Mouse (Mus musculus): ENCODE measurements around the gene Klf8. TPM values are rescaled to one million over a fixed set of nuclear protein-coding genes. Genes with fewer than 3 reads are reported as not detected.
"Not testable (repeated sequence)": the region's sequence is repeated elsewhere in the genome, so short reads cannot be mapped to it uniquely, and the experiment has no call there.

Klf8 gene
- polyA plus RNA-seq, 1 experiment from 2014 or later: 2.5 TPM

GRCm38 (mm10) chrX:153311356-153311755 lies 74.1 kb downstream of the Klf8 start:
- Histone ChIP-seq H3K9me3 (ENCODE audit: control insufficient read depth, low read length) (no peaks in the 10 kb centered on the region), H3K36me3 (ENCODE audit: control insufficient read depth, insufficient read depth, low read length) (no peaks in the 10 kb centered on the region), H3K9ac (ENCODE audit: low read length) (no peak overlapping the region), H3K4me1 (replicated peaks; ENCODE audit: control insufficient read depth, insufficient read depth, low read length) (no peaks in the 10 kb centered on the region), H3K27ac (ENCODE audit: low read depth, low read length) (no peak overlapping the region), H3K4me3 (ENCODE audit: low read depth, low read length) (no peak overlapping the region), H3K4me2 (ENCODE audit: low read depth, low read length, severe bottlenecking) (no peak overlapping the region), H3K27me3 (ENCODE audit: control insufficient read depth, insufficient read depth, low read length) (no peaks in the 10 kb centered on the region)
- no peak for ATAC-seq (replicated peaks; ENCODE audit: low FRiP score)
- no peak for DNase-seq (ENCODE audit: low spot score)
- 96% methylated on average over 4 of the region's 4 CpGs for whole genome bisulfite sequencing

- Histone ChIP-seq H3K27me3 (ENCODE audit: control insufficient read depth, insufficient read depth, low read length) (no peaks in the 10 kb centered on the region), H3K4me2 (ENCODE audit: low read depth, low read length, severe bottlenecking) (no peak overlapping the region), H3K27ac (ENCODE audit: low read depth, low read length) (no peak overlapping the region), H3K9me3 (ENCODE audit: control insufficient read depth, low read length) (no peaks in the 10 kb centered on the region), H3K4me3 (ENCODE audit: low read depth, low read length) (no peak overlapping the region), H3K4me1 (replicated peaks; ENCODE audit: control insufficient read depth, insufficient read depth, low read length) (no peaks in the 10 kb centered on the region), H3K36me3 (ENCODE audit: control insufficient read depth, insufficient read depth, low read length) (no peaks in the 10 kb centered on the region), H3K9ac (ENCODE audit: low read length) (no peak overlapping the region)
- WGBS: 56% methylated on average over 3 of the region's 3 CpGs
- no peak for DNase-seq (ENCODE audit: low spot score)
- no peak for ATAC-seq (replicated peaks; ENCODE audit: low FRiP score)
These were observed 85.8 kb downstream of the Klf8 start for GRCm38 (mm10) chrX:153323105-153323504.

- not testable (repeated sequence) for H3K9ac ChIP-seq (ENCODE audit: low read length); H3K4me1 ChIP-seq (replicated peaks; ENCODE audit: control insufficient read depth, insufficient read depth, low read length); H3K4me3 ChIP-seq (ENCODE audit: low read depth, low read length); H3K9me3 ChIP-seq (ENCODE audit: control insufficient read depth, low read length); H3K27me3 ChIP-seq (ENCODE audit: control insufficient read depth, insufficient read depth, low read length); H3K4me2 ChIP-seq (ENCODE audit: low read depth, low read length, severe bottlenecking); H3K36me3 ChIP-seq (ENCODE audit: control insufficient read depth, insufficient read depth, low read length); ATAC-seq (replicated peaks; ENCODE audit: low FRiP score); H3K27ac ChIP-seq (ENCODE audit: low read depth, low read length); DNase-seq (ENCODE audit: low spot score)
- 79% methylated on average over 3 of the region's 3 CpGs for WGBS
These were observed 96.9 kb downstream of the Klf8 start for GRCm38 (mm10) chrX:153334140-153334539.

- peak overlapping the region; percentile 40 for H3K4me3 ChIP-seq (ENCODE audit: low read depth, low read length)
- H3K9ac ChIP-seq (ENCODE audit: low read length): peak overlapping the region; percentile 50
- no peaks in the 10 kb centered on the region for H3K36me3 ChIP-seq (ENCODE audit: control insufficient read depth, insufficient read depth, low read length)
- WGBS: 17% methylated on average over 43 of the region's 43 CpGs
- ATAC-seq (replicated peaks; ENCODE audit: low FRiP score) (peak; percentile 81), DNase-seq (ENCODE audit: low spot score) (peak; percentile 62)
- H3K4me1 ChIP-seq (replicated peaks; ENCODE audit: control insufficient read depth, insufficient read depth, low read length): no peaks in the 10 kb centered on the region
- H3K9me3 ChIP-seq (ENCODE audit: control insufficient read depth, low read length): no peaks in the 10 kb centered on the region
- H3K4me2 ChIP-seq (ENCODE audit: low read depth, low read length, severe bottlenecking): peak overlapping the region; percentile 65
- H3K27me3 ChIP-seq (ENCODE audit: control insufficient read depth, insufficient read depth, low read length): peaks cover 3% of the 10 kb centered on the region; the same call in 1 of the 2 replicates
- no peak overlapping the region for H3K27ac ChIP-seq (ENCODE audit: low read depth, low read length)
These were observed 122.3 kb downstream of the Klf8 start for GRCm38 (mm10) chrX:153359331-153360215.

- ATAC-seq (replicated peaks; ENCODE audit: low FRiP score): peak; percentile 67
- Histone ChIP-seq H3K36me3 (ENCODE audit: control insufficient read depth, insufficient read depth, low read length) (no peaks in the 10 kb centered on the region), H3K4me2 (ENCODE audit: low read depth, low read length, severe bottlenecking) (peak overlapping the region; percentile 65), H3K9ac (ENCODE audit: low read length) (peak overlapping the region; percentile 50), H3K4me3 (ENCODE audit: low read depth, low read length) (peak overlapping the region; percentile 40), H3K4me1 (replicated peaks; ENCODE audit: control insufficient read depth, insufficient read depth, low read length) (no peaks in the 10 kb centered on the region), H3K9me3 (ENCODE audit: control insufficient read depth, low read length) (no peaks in the 10 kb centered on the region), H3K27me3 (ENCODE audit: control insufficient read depth, insufficient read depth, low read length) (peaks cover 3% of the 10 kb centered on the region; the same call in 1 of the 2 replicates), H3K27ac (ENCODE audit: low read depth, low read length) (no peak overlapping the region)
- peak; percentile 55 for DNase-seq (ENCODE audit: low spot score)
- 16% methylated on average over 15 of the region's 15 CpGs for WGBS
These were observed 122.9 kb downstream of the Klf8 start for GRCm38 (mm10) chrX:153360216-153360590.

- H3K27me3 ChIP-seq (ENCODE audit: control insufficient read depth, insufficient read depth, low read length): peaks cover 3% of the 10 kb centered on the region; the same call in 1 of the 2 replicates
These were observed 123.5 kb downstream of the Klf8 start for GRCm38 (mm10) chrX:153360666-153361269.

GRCm38 (mm10) chrX:153366754-153367153 lies 129.5 kb downstream of the Klf8 start:
- Histone ChIP-seq H3K4me2 (ENCODE audit: low read depth, low read length, severe bottlenecking) (no peak overlapping the region), H3K27ac (ENCODE audit: low read depth, low read length) (no peak overlapping the region), H3K4me3 (ENCODE audit: low read depth, low read length) (no peak overlapping the region), H3K9ac (ENCODE audit: low read length) (no peak overlapping the region), H3K9me3 (ENCODE audit: control insufficient read depth, low read length) (no peaks in the 10 kb centered on the region), H3K36me3 (ENCODE audit: control insufficient read depth, insufficient read depth, low read length) (no peaks in the 10 kb centered on the region), H3K27me3 (ENCODE audit: control insufficient read depth, insufficient read depth, low read length) (no peaks in the 10 kb centered on the region), H3K4me1 (replicated peaks; ENCODE audit: control insufficient read depth, insufficient read depth, low read length) (no peaks in the 10 kb centered on the region)
- ATAC-seq (replicated peaks; ENCODE audit: low FRiP score): 0 out of 2 replicates have a peak, but pooled peaks have one; percentile 61
- DNase-seq (ENCODE audit: low spot score): no peak
- WGBS: 35% methylated on average over 5 of the region's 5 CpGs

More at GRCm38 (mm10) chrX:153360666-153361269, 123.5 kb downstream of the Klf8 start:
- Histone ChIP-seq H3K9ac (ENCODE audit: low read length) (no peak overlapping the region), H3K36me3 (ENCODE audit: control insufficient read depth, insufficient read depth, low read length) (no peaks in the 10 kb centered on the region), H3K4me1 (replicated peaks; ENCODE audit: control insufficient read depth, insufficient read depth, low read length) (no peaks in the 10 kb centered on the region), H3K27ac (ENCODE audit: low read depth, low read length) (no peak overlapping the region), H3K4me2 (ENCODE audit: low read depth, low read length, severe bottlenecking) (peak overlapping the region; percentile 65), H3K9me3 (ENCODE audit: control insufficient read depth, low read length) (no peaks in the 10 kb centered on the region), H3K4me3 (ENCODE audit: low read depth, low read length) (peak overlapping the region; percentile 40; the same call in 1 of the 2 replicates)
- no peak for DNase-seq (ENCODE audit: low spot score)
- 26% methylated on average over 9 of the region's 9 CpGs for WGBS
- no peak for ATAC-seq (replicated peaks; ENCODE audit: low FRiP score)

GRCm38 (mm10) chrX:153369780-153370179 lies 132.5 kb downstream of the Klf8 start:
- no peak for ATAC-seq (replicated peaks; ENCODE audit: low FRiP score)
- 35% methylated on average over 8 of the region's 8 CpGs for WGBS

More at GRCm38 (mm10) chrX:153369780-153370179, 132.5 kb downstream of the Klf8 start:
- Histone ChIP-seq H3K27ac (ENCODE audit: low read depth, low read length) (no peak overlapping the region), H3K4me2 (ENCODE audit: low read depth, low read length, severe bottlenecking) (no peak overlapping the region), H3K9ac (ENCODE audit: low read length) (no peak overlapping the region), H3K36me3 (ENCODE audit: control insufficient read depth, insufficient read depth, low read length) (no peaks in the 10 kb centered on the region), H3K4me1 (replicated peaks; ENCODE audit: control insufficient read depth, insufficient read depth, low read length) (no peaks in the 10 kb centered on the region), H3K27me3 (ENCODE audit: control insufficient read depth, insufficient read depth, low read length) (no peaks in the 10 kb centered on the region), H3K9me3 (ENCODE audit: control insufficient read depth, low read length) (no peaks in the 10 kb centered on the region), H3K4me3 (ENCODE audit: low read depth, low read length) (no peak overlapping the region)
- no peak for DNase-seq (ENCODE audit: low spot score)
